Mouse (Mus musculus): Measurements from ENCODE around the gene Pdgfa. TPM values are rescaled to one million over a fixed set of nuclear protein-coding genes. Genes with fewer than 3 reads are reported as not detected.

Gene Pdgfa
- total and polyA plus RNA-seq, 2 experiments from 2014 or later = 47.5 to 54.4 TPM

DNA sequence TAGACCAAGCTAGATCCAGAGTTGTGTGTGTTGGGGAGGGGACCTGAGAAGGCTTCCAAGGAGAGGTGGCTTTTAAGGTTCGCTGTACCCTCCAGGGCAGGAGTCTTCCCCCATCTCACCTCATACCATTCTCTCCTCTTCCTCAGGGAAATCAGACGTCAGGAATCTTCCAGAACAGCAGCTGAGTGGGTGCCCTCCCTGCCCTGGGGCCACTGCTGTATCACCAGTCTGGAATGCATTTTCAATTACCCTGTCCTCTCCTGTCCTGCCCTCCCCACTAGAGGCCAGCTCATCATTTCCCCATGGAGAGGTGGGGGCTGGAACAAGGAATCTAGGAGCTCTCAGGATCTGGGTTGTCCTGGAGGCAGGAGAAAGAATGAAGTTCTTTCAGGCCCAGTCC is 13.5 kb upstream of the Pdgfa start:
- Histone ChIP-seq H3K4me2 (ENCODE audit: low read depth, low read length) (no peak overlapping the region), H3K27me3 (ENCODE audit: insufficient read depth, low read length) (no peaks in the 10 kb centered on the region), H3K27ac (no peak overlapping the region), H3K4me1 (ENCODE audit: insufficient read depth, low read length) (no peaks in the 10 kb centered on the region), H3K4me3 (ENCODE audit: low read length) (no peak overlapping the region), H3K9me3 (ENCODE audit: low read length) (no peaks in the 10 kb centered on the region), H3K9ac (replicated peaks; ENCODE audit: low read length) (no peak overlapping the region), H3K36me3 (ENCODE audit: insufficient read depth, low read length) (no peaks in the 10 kb centered on the region)
- WGBS = 73% methylated on average over 2 of the region's 2 CpGs
- DNase-seq (ENCODE audit: low spot score) (no peak), ATAC-seq (no peak)
- no peak for TF ChIP-seq CTCF (IDR thresholded peaks at IDR 0.05; ENCODE audit: low read depth)

GRCm38 (mm10) chr5:139007141-139007775 is 10.1 kb upstream of the Pdgfa start:
- Histone ChIP-seq H3K4me3 (ENCODE audit: low read length) (no peak overlapping the region), H3K27me3 (ENCODE audit: insufficient read depth, low read length) (no peaks in the 10 kb centered on the region), H3K27ac (no peak overlapping the region), H3K4me1 (ENCODE audit: insufficient read depth, low read length) (no peaks in the 10 kb centered on the region), H3K9me3 (ENCODE audit: low read length) (no peaks in the 10 kb centered on the region), H3K9ac (replicated peaks; ENCODE audit: low read length) (no peak overlapping the region), H3K4me2 (ENCODE audit: low read depth, low read length) (no peak overlapping the region), H3K36me3 (ENCODE audit: insufficient read depth, low read length) (no peaks in the 10 kb centered on the region)
- ATAC-seq (no peak), DNase-seq (ENCODE audit: low spot score) (peak; percentile 34)
- peak; percentile 49 for TF ChIP-seq CTCF (IDR thresholded peaks at IDR 0.05; ENCODE audit: low read depth)
- WGBS = 44% methylated on average over 4 of the region's 4 CpGs

DNA sequence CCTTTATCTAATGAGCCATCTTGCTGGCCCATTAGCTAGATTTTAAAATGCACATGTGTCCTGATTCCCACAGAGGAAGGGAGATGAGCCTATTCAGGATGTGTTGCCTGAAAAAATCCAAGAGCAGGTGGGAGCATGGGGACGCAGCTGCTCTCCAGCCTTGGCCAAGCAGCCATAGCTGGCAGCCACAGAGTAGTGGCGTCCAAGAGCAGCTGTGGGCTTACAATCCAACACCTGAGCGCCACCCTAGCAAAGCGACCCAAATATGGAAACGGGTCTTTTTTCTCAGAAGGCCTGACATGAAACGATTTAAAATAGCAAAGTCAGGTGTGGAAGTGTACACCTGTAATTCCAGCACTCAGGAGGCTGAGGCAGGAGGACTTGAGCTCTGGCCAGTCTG is 7.4 kb upstream of the Pdgfa start:
- Histone ChIP-seq H3K9ac (replicated peaks; ENCODE audit: low read length) (no peak overlapping the region), H3K4me3 (ENCODE audit: low read length) (no peak overlapping the region), H3K27me3 (ENCODE audit: insufficient read depth, low read length) (no peaks in the 10 kb centered on the region; the same call in 1 of the 2 replicates), H3K9me3 (ENCODE audit: low read length) (no peaks in the 10 kb centered on the region), H3K27ac (no peak overlapping the region), H3K36me3 (ENCODE audit: insufficient read depth, low read length) (no peaks in the 10 kb centered on the region), H3K4me1 (ENCODE audit: insufficient read depth, low read length) (no peaks in the 10 kb centered on the region), H3K4me2 (ENCODE audit: low read depth, low read length) (no peak overlapping the region)
- 64% methylated on average over 6 of the region's 6 CpGs for WGBS
- DNase-seq (ENCODE audit: low spot score) = peak; percentile 26
- ATAC-seq = no peak
- no peak for TF ChIP-seq CTCF (IDR thresholded peaks at IDR 0.05; ENCODE audit: low read depth)

- H3K36me3 ChIP-seq (ENCODE audit: insufficient read depth, low read length) = no peaks in the 10 kb centered on the region
- no peak overlapping the region for H3K4me2 ChIP-seq (ENCODE audit: low read depth, low read length)
- H3K4me1 ChIP-seq (ENCODE audit: insufficient read depth, low read length) = peaks cover 15% of the 10 kb centered on the region
- peaks cover 8% of the 10 kb centered on the region; the same call in 1 of the 2 replicates for H3K27me3 ChIP-seq (ENCODE audit: insufficient read depth, low read length)
- no peak overlapping the region for H3K9ac ChIP-seq (replicated peaks; ENCODE audit: low read length)
- DNase-seq (ENCODE audit: low spot score) = no peak
- H3K9me3 ChIP-seq (ENCODE audit: low read length) = no peaks in the 10 kb centered on the region
- H3K4me3 ChIP-seq (ENCODE audit: low read length) = no peak overlapping the region
- no peak overlapping the region for H3K27ac ChIP-seq
- WGBS = 83% methylated on average over 7 of the region's 7 CpGs
- TF ChIP-seq CTCF (IDR thresholded peaks at IDR 0.05; ENCODE audit: low read depth) = no peak
- ATAC-seq = no peak
Observed at GRCm38 (mm10) chr5:138999716-139000115, 2.5 kb upstream of the Pdgfa start.

GRCm38 (mm10) chr5:138997936-138998580 is 888 bp upstream of the Pdgfa start:
- H3K27me3 ChIP-seq (ENCODE audit: insufficient read depth, low read length) = peaks cover 8% of the 10 kb centered on the region
- H3K4me1 ChIP-seq (ENCODE audit: insufficient read depth, low read length) = peaks cover 22% of the 10 kb centered on the region
- peak overlapping the region; percentile 37; the same call in 1 of the 2 replicates for H3K9ac ChIP-seq (replicated peaks; ENCODE audit: low read length)
- no peaks in the 10 kb centered on the region for H3K9me3 ChIP-seq (ENCODE audit: low read length)
- H3K4me2 ChIP-seq (ENCODE audit: low read depth, low read length) = peak overlapping the region; percentile 82
- no peak overlapping the region for H3K27ac ChIP-seq
- 2% methylated on average over 30 of the region's 30 CpGs for WGBS
- TF ChIP-seq CTCF (IDR thresholded peaks at IDR 0.05; ENCODE audit: low read depth) = no peak
- ATAC-seq (no peak), DNase-seq (ENCODE audit: low spot score) (peak; percentile 20)
- no peaks in the 10 kb centered on the region for H3K36me3 ChIP-seq (ENCODE audit: insufficient read depth, low read length)
- peak overlapping the region; percentile 32 for H3K4me3 ChIP-seq (ENCODE audit: low read length)

GRCm38 (mm10) chr5:138996322-138997073 is 672 bp downstream of the Pdgfa start:
- WGBS = 8% methylated on average over 24 of the region's 24 CpGs
- H3K27ac ChIP-seq = peak overlapping the region; percentile 88; the same call in 1 of the 2 replicates
- peaks cover 26% of the 10 kb centered on the region for H3K4me1 ChIP-seq (ENCODE audit: insufficient read depth, low read length)
- no peaks in the 10 kb centered on the region for H3K9me3 ChIP-seq (ENCODE audit: low read length)
- peak overlapping the region; percentile 82 for H3K4me2 ChIP-seq (ENCODE audit: low read depth, low read length)
- TF ChIP-seq CTCF (IDR thresholded peaks at IDR 0.05; ENCODE audit: low read depth) = peak; percentile 69
- H3K4me3 ChIP-seq (ENCODE audit: low read length) = peak overlapping the region; percentile 71
- peak; percentile 76 for DNase-seq (ENCODE audit: low spot score)
- no peaks in the 10 kb centered on the region for H3K36me3 ChIP-seq (ENCODE audit: insufficient read depth, low read length)
- ATAC-seq = peak; percentile 11; the same call in 1 of the 2 replicates
- peak overlapping the region; percentile 79 for H3K9ac ChIP-seq (replicated peaks; ENCODE audit: low read length)
- peaks cover 12% of the 10 kb centered on the region for H3K27me3 ChIP-seq (ENCODE audit: insufficient read depth, low read length)
